In genomic region chr6:135232443-135233182, GRCm38 (mm10) we compare ENCODE assay signal across 29 mouse cellular contexts. TPM values are rescaled to one million over a fixed set of nuclear protein-coding genes. Genes with fewer than 3 reads are reported as not detected.
DNase-seq lines count a peak whose midpoint lies in the region; ATAC-seq lines count a peak whose summit lies in the region.
"Had no signal": no experiment of that assay in that cellular context is flagged by ENCODE, and none has a peak within 500 bp of the region (broad histone marks: within the 10 kb centered on the region; RNA-seq: fewer than 3 reads in every experiment).

No protein-coding gene starts in this region.

- H3K9me3 ChIP-seq in hindbrain, embryonic 16.5 days (ENCODE audit: control insufficient read depth, low read length): no peaks in the 10 kb centered on the region
- H3K9me3 ChIP-seq in hindbrain, embryonic 13.5 days: no peaks in the 10 kb centered on the region
- no peaks in the 10 kb centered on the region for H3K9me3 ChIP-seq in megakaryocyte, embryonic 14.5 days
- H3K9me3 ChIP-seq: forebrain, embryonic 15.5 days; intestine, embryonic 15.5 days; liver, embryonic 13.5 days had no signal

- peak; percentile 48; the same call in 1 of the 2 replicates for ATAC-seq in hindbrain, embryonic 16.5 days
- ATAC-seq in hindbrain, embryonic 13.5 days (ENCODE audit: low FRiP score): no peak
- no peak for ATAC-seq in megakaryocyte, adult 5-6 weeks (ENCODE audit: poor library complexity, severe bottlenecking)
- ATAC-seq: activated CD4-positive, CD25-positive, alpha-beta regulatory T cell, adult 4 months; forebrain, embryonic 15.5 days; intestine, embryonic 15.5 days had no signal

- 55% methylated on average over 12 of the region's 12 CpGs for WGBS in hindbrain, embryonic 16.5 days
- whole genome bisulfite sequencing in hindbrain, embryonic 13.5 days: 57% methylated on average over 12 of the region's 12 CpGs

- H3K27ac ChIP-seq in hindbrain, embryonic 16.5 days (ENCODE audit: low read depth, low read length): no peak overlapping the region
- no peak overlapping the region for H3K27ac ChIP-seq in hindbrain, embryonic 13.5 days
- H3K27ac ChIP-seq: forebrain, embryonic 15.5 days; hindbrain, embryonic 14.5 days; intestine, embryonic 15.5 days; liver, embryonic 13.5 days had no signal

- peak; percentile 46 to 86 for DNase-seq in left cerebral cortex, postnatal 25 days (ENCODE audit: low spot score in 2 of 2)
- DNase-seq in right cerebral cortex, postnatal 25 days: peak; percentile 38
- no peak for DNase-seq in urinary bladder, postnatal 25 days (ENCODE audit: low spot score)
- no peak for DNase-seq in heart, postnatal 10 days
- DNase-seq: adrenal gland, adult 8-10 months; cerebellum, adult 18-20 months; cerebellum, postnatal 14 days; gastrocnemius, postnatal 14 days; heart, adult 11 months; kidney, adult 9 months; kidney, postnatal 14 days; liver, embryonic 13.5 days; lung, adult 2 months; lung, postnatal 14 days; midbrain, embryonic 14.5 days; retina, postnatal 1 day; thymus, postnatal 14 days had no signal

- H3K4me2 ChIP-seq in hindbrain, embryonic 16.5 days (ENCODE audit: low read length): no peak overlapping the region
- H3K4me2 ChIP-seq in hindbrain, embryonic 13.5 days: no peak overlapping the region
- H3K4me2 ChIP-seq: forebrain, embryonic 15.5 days; heart, embryonic 11.5 days; hindbrain, embryonic 14.5 days; intestine, embryonic 15.5 days; liver, embryonic 13.5 days had no signal

- no peak overlapping the region for H3K4me3 ChIP-seq in hindbrain, embryonic 16.5 days (ENCODE audit: low read length)
- no peak overlapping the region for H3K4me3 ChIP-seq in hindbrain, embryonic 13.5 days
- peak overlapping the region; percentile 4 for H3K4me3 ChIP-seq in megakaryocyte, embryonic 14.5 days (replicated peaks)
- H3K4me3 ChIP-seq: forebrain, embryonic 15.5 days; intestine, embryonic 15.5 days; liver, embryonic 13.5 days had no signal

- peaks cover 22% of the 10 kb centered on the region for H3K36me3 ChIP-seq in hindbrain, embryonic 16.5 days (ENCODE audit: control insufficient read depth, insufficient read depth, low read length)
- peaks cover 84% of the 10 kb centered on the region for H3K36me3 ChIP-seq in hindbrain, embryonic 13.5 days
- H3K36me3 ChIP-seq in megakaryocyte, embryonic 14.5 days (replicated peaks; ENCODE audit: low read length): peaks cover 66% of the 10 kb centered on the region

- H3K27me3 ChIP-seq in hindbrain, embryonic 16.5 days (replicated peaks; ENCODE audit: control insufficient read depth, insufficient read depth, low read length): no peaks in the 10 kb centered on the region
- no peaks in the 10 kb centered on the region for H3K27me3 ChIP-seq in hindbrain, embryonic 13.5 days
- peaks cover 3% of the 10 kb centered on the region for H3K27me3 ChIP-seq in megakaryocyte, embryonic 14.5 days (replicated peaks)
- H3K27me3 ChIP-seq: forebrain, embryonic 15.5 days; intestine, embryonic 15.5 days; liver, embryonic 13.5 days had no signal

- no peaks in the 10 kb centered on the region for H3K4me1 ChIP-seq in hindbrain, embryonic 16.5 days (ENCODE audit: control insufficient read depth, insufficient read depth, low read depth, low read length)
- H3K4me1 ChIP-seq in hindbrain, embryonic 13.5 days (replicated peaks): peaks cover 7% of the 10 kb centered on the region
- peaks cover 53% of the 10 kb centered on the region for H3K4me1 ChIP-seq in megakaryocyte, embryonic 14.5 days
- H3K4me1 ChIP-seq: forebrain, embryonic 15.5 days; intestine, embryonic 15.5 days had no signal

- no peak overlapping the region for H3K9ac ChIP-seq in hindbrain, embryonic 16.5 days (ENCODE audit: low read depth, low read length)
- no peak overlapping the region for H3K9ac ChIP-seq in hindbrain, embryonic 13.5 days
- H3K9ac ChIP-seq: forebrain, embryonic 15.5 days; hindbrain, embryonic 14.5 days; intestine, embryonic 15.5 days; liver, embryonic 13.5 days had no signal

- intact Hi-C loops in left cerebral cortex, postnatal 25 days (cut with DNase I): loop anchor here (2.0 to 5.0 kb wide), 2 partner anchors 32 to 140 kb away; no protein-coding TSS in a partner anchor
- intact Hi-C loops in heart, postnatal 10 days (cut with DNase I): no loop called here

RNA-seq across cellular contexts. Expression of gene Gsg1, which starts 21.5 kb away (rescaled TPM):
- 0.13 and 0.17 TPM in 2 replicates for polyA plus RNA-seq in hindbrain, embryonic 16.5 days (2015; fragmentation: Nextera tagmentation; extraction: Ambion mirVana)
- polyA plus RNA-seq in hindbrain, embryonic 13.5 days (2015; fragmentation: Nextera tagmentation; extraction: Ambion mirVana): 0.19 and 0.32 TPM in 2 replicates
- polyA plus RNA-seq in megakaryocyte, embryonic 14.5 days (2012; ENCODE audit: insufficient read depth, low replicate concordance): not detected in 2 replicates
- total RNA-seq in megakaryocyte, adult 5-6 weeks (2015): not detected in 2 replicates
- total RNA-seq in megakaryocyte, adult 5-6 weeks (2017): 0.44 TPM in 1 of 2 replicates, not detected in the other
- not detected for total RNA-seq in left cerebral cortex, postnatal 25 days (2021)
- total RNA-seq in heart, postnatal 10 days (2021): under 1 TPM; 0.32 to 0.89 TPM
- total RNA-seq: adrenal gland, adult 8-10 months; left cerebral cortex, adult 8-10 months; megakaryocyte progenitor cell, adult 5-6 weeks; MEL had no signal
- polyA plus RNA-seq: activated CD4-positive, CD25-positive, alpha-beta regulatory T cell, adult 4 months had no signal

RNA-seq across cellular contexts. Expression of gene Hebp1, which starts 34.8 kb away (rescaled TPM):
- 5.9 and 9.4 TPM in 2 replicates for polyA plus RNA-seq in hindbrain, embryonic 16.5 days (2015; fragmentation: Nextera tagmentation; extraction: Ambion mirVana)
- polyA plus RNA-seq in hindbrain, embryonic 13.5 days (2015; fragmentation: Nextera tagmentation; extraction: Ambion mirVana): 2.9 and 4.2 TPM in 2 replicates
- polyA plus RNA-seq in megakaryocyte, embryonic 14.5 days (2012; ENCODE audit: insufficient read depth, low replicate concordance): 3.9 TPM in 1 of 2 replicates, not detected in the other
- total RNA-seq in megakaryocyte, adult 5-6 weeks (2015): 2.5 and 8.5 TPM in 2 replicates
- total RNA-seq in megakaryocyte, adult 5-6 weeks (2017): 10.8 and 15.8 TPM in 2 replicates
- total RNA-seq in left cerebral cortex, postnatal 25 days (2021): 10 to 100 TPM; 42.6 to 43.9 TPM
- total RNA-seq in heart, postnatal 10 days (2021): 10 to 100 TPM; 58.5 to 59.0 TPM

RNA-seq across cellular contexts. Expression of gene Fam234b, which starts 34.8 kb away (rescaled TPM):
- 110 and 120 TPM in 2 replicates for polyA plus RNA-seq in hindbrain, embryonic 16.5 days (2015; fragmentation: Nextera tagmentation; extraction: Ambion mirVana)
- 85.5 and 87.9 TPM in 2 replicates for polyA plus RNA-seq in hindbrain, embryonic 13.5 days (2015; fragmentation: Nextera tagmentation; extraction: Ambion mirVana)
- polyA plus RNA-seq in megakaryocyte, embryonic 14.5 days (2012; ENCODE audit: insufficient read depth, low replicate concordance): 1.1 and 2.3 TPM in 2 replicates
- 2.1 and 3.0 TPM in 2 replicates for total RNA-seq in megakaryocyte, adult 5-6 weeks (2015)
- total RNA-seq in megakaryocyte, adult 5-6 weeks (2017): 2.8 and 4.9 TPM in 2 replicates
- total RNA-seq in left cerebral cortex, postnatal 25 days (2021): 100 to 1,000 TPM; 143 to 147 TPM
- 1 to 10 TPM; 5.6 to 7.5 TPM for total RNA-seq in heart, postnatal 10 days (2021)

Comparison
In these comparisons a context has a peak if more than half of its experiments do, and no peak if none do; other contexts are left out.
1. DNase-seq: peak in left cerebral cortex, postnatal 25 days (2 of 2) and right cerebral cortex, postnatal 25 days (single experiment); none in urinary bladder, postnatal 25 days (single experiment) and heart, postnatal 10 days (0 of 2).
2. RNA of gene Fam234b, which starts 34.8 kb away (total RNA-seq): 143 to 147 TPM in left cerebral cortex, postnatal 25 days; 5.6 to 7.5 TPM in heart, postnatal 10 days and 2.1 to 4.9 TPM in megakaryocyte, adult 5-6 weeks; every median in the first group is over 10 times any median in the second.